Mouse (Mus musculus): Measurements from ENCODE around the gene Oxt. TPM values are rescaled to one million over a fixed set of nuclear protein-coding genes. Genes with fewer than 3 reads are reported as not detected.

The Oxt gene
- total RNA-seq, 2 experiments from 2014 or later = not detected

DNA sequence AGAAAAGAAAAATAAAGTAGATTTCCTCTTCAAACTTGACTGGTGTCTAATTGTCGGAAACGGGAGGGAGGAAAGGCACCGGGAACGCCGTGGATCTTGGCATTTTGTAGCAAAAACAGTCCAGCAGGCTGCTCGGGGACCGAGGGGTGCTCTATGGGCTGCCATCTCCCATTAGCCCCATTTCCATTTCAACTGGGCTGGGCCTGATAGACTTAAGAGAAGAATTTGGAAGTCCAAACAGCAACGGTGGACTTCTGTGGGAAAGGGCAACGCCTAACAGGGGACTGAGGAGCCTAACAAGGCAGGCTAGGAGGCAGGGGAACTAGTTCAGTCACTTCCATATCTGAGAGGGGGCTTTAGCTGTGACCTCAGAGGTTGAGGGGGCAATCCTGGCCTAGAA lies 1.0 kb downstream of the Oxt start:
- no peak for ATAC-seq (replicated peaks; ENCODE audit: low FRiP score, poor library complexity, severe bottlenecking)

DNA sequence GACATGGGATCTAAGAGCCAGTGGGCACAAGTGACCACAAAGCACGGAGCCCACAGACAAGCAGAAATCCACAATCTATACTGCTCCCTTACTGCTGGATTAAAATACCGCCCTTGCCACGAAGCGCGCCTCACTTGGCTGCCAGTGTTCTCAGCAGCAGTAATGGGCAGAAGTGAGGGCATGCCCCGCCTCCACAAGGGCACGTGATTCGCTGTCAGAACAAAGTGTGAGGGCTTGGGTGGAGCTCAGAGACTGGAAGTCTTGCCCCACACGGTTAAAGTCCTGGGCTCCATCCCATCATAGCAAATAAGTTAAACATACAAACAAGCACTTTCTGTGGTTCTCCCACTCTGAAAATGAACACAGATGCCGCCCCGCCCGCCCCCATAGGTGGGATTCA lies 1.7 kb downstream of the Oxt start:
- no peak for ATAC-seq (replicated peaks; ENCODE audit: low FRiP score, poor library complexity, severe bottlenecking)

DNA sequence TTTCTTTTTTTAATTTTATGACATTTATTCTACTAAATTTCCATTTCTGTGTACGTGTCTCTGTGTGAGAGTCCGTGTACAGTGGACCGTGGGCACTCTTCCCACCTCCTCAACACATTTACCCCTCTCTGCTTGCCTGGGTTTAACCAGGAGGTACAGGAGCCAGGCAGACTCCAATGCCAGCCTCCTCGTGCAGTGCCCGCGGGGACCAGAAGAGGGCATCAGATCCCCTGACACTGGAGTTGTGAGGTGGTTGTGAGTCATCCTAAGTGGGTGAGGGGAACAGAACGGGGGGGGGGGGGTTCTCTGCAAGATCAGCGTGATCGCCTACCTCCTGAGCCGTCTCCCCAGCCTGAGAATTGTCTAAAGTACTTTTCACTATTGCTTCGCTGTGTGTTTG lies 2.2 kb downstream of the Oxt start:
- peak; percentile 44; the same call in 1 of the 2 replicates for ATAC-seq (replicated peaks; ENCODE audit: low FRiP score, poor library complexity, severe bottlenecking)

DNA sequence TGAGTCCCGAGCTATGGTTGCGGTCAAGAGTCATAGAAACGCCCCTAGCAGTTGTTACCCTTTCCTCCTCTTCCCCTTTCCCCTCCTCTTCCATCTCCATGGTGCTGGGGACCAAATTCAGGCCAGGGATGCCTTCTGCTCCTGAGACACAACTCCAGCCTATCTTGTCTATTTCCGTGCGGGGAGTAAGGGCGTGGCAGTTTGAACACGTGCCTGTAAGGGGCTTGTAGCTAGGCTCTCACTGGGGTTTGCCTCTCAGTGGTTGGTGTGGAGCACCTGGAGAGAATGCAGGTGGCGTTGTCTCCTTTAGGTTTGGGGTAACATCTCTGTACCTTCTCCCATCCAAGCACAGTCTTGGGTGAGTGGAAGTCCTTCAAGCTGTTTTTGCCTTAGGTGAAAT lies 3.8 kb downstream of the Oxt start:
- ATAC-seq (replicated peaks; ENCODE audit: low FRiP score, poor library complexity, severe bottlenecking) = no peak

DNA sequence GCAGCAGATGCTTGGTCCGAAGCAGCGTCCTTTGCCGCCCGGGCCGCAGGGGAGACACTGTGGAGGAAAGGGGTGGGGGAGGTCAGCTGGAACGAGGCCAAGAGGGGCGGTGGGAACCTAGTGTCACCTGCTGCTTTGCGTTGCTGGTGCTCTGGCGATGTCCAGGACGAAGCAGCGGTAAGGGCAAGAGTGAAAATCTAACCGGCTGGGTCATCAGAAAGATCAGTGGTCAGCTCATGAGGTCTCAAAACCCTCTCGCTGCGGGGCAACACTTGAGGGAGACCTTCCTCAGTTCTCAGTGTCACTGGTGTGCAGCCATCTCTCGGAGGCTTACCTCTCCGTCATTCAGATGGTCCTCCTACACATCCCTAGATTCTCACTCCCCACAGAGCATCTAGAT lies 5.2 kb downstream of the Oxt start:
- no peak for ATAC-seq (replicated peaks; ENCODE audit: low FRiP score, poor library complexity, severe bottlenecking)

DNA sequence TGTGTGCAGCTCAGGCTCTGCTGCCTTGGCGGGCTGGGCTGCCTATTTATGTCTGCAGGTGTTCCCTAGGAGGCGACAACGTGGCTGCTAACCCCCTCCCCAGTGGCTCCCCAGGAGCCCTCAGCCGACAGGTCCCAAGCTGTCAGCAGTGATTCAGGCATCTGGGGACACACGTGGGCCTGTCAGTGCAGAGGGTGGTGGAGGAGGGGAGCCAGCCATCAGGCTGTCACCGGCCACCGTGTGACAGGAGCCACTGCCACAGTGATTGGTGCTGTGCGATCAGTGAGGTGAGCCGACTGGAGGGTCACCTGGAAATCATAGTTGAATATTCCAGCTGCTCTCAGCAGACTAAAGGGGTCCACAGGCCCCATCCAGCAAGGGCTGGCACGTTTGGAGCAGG lies 6.6 kb downstream of the Oxt start, which contains the start of gene Avp:
TSS of gene Avp (minus strand) at position 3 of the 400 bp plus-strand sequence.
- no peak for ATAC-seq (replicated peaks; ENCODE audit: low FRiP score, poor library complexity, severe bottlenecking)

DNA sequence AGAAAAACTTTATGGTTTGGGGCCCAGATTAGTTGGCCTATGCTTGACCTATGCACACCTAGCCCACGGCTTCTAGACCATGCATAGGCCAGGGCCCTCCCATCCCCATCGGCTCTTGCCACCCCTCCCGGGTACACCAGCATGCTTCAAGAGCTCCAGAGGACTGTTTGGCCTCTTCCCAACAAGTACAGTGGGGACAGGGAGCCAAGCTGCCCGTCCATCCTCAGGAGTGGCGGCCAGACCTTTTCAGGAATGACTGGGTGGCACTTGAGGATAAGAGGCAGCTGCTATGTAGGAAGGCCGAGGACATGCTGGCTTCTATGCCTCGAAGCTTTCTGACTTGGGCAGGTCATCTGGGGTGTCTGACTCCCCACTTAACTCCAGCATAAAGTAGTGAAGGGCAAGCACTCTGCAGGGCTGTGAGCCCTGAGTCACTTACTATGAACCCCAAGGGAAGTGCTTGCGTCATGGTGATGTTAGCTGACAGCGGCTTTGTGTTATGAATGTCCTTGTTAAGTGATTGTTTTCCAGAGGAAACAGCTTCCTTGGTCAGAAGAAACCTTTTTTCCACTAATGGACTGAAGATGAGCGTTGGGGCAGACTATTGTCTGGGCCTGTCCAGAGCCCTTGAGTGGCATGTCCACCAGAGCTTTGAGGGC lies 8.1 kb downstream of the Oxt start:
- no peak for ATAC-seq (replicated peaks; ENCODE audit: low FRiP score, poor library complexity, severe bottlenecking)

DNA sequence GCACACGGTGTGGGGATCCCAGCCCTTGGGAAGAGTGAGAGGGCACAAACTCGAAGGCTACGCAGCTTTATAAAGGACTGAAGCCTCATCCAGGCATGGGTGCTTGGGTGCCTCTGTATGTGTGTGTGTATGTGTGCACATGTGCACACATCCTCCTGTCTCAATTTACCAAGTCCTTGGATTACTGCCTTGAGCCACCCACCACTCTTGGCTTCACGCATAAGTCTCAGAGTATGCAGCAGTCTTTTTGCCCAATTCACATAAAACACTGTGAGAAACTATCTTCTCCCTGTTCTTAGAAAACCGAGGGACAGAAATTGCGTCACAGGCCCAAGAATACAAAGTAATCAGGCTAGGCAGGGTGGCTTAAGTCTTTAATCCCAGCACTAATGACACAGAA lies 10.0 kb downstream of the Oxt start:
- no peak for ATAC-seq (replicated peaks; ENCODE audit: low FRiP score, poor library complexity, severe bottlenecking)

DNA sequence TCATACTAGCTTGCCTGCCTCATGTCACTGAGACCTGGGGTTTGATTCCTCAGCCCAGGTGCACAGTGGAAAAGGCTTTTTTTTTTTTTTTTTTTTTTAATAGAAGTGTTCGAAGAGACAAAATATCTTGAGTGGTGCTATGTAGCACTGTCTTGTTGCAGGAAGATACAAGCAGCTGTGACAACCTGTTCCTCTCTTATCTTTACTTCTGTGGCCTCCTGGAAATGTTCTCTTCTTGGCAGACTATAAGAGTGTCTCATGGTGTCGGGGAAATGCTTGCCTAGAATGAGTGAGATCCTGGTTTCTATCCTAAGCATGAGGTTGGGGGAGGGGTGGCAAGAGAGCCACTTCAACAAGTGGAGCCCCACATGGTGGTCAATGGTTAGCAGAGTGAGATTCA lies 12.4 kb downstream of the Oxt start:
- no peak for ATAC-seq (replicated peaks; ENCODE audit: low FRiP score, poor library complexity, severe bottlenecking)

DNA sequence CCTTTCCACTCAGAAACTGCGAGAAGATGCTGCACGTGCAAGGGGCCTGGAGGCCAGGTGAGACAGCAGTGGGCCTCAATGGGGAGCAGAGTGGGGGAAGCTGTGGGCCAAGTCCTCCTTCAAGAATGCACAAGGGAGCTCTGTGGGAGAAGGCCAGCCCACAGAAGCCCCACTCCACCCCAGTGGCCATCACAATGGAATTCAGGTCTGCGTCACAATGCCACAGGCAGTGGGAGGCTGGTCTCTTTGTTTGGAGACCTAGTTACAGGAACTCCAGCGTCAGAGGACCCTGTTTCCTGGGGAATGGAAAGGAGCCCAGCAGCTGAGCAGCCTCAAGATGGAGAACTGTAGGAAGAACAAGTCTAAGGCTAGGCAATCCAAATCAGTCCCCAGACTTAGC lies 13.2 kb downstream of the Oxt start:
- no peak for ATAC-seq (replicated peaks; ENCODE audit: low FRiP score, poor library complexity, severe bottlenecking)

DNA sequence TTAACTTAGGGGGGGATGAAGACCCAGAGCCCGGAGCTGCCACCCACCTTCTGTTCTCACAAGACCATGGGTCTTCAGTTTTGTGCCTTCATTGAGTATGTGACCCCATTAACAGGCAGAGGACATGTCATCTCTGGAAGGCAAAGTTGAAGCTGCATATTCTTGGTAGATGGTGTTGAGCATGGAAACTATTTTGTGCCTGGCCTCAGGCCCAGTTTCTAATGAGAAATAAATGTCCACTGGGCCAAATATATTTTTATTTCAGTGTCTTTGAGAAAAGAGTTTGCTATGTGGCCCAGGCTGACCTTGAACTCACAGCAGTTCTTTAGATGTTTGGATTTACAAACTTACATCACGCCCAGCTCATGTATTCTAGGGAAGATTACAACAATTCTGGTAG lies 13.8 kb downstream of the Oxt start:
- ATAC-seq (replicated peaks; ENCODE audit: low FRiP score, poor library complexity, severe bottlenecking) = no peak

DNA sequence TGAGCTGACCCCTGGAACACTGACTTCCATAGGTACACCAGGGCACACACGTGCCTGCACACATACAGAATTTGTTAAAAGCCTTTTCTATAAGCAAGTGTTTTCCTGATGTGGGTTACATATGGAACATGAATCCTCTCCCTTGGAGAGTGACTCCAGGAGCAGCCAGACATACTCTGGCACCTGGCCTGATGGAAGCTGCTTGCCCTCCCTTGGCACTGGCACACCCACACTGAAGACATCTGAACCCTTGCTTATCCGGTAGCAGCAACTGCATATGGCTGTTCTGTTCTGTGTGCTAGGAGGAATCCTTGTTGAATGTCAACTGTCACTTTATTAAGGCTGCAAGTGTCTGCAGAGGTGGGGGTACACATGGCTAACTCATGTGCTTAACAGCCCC lies 15.0 kb downstream of the Oxt start:
- ATAC-seq (replicated peaks; ENCODE audit: low FRiP score, poor library complexity, severe bottlenecking) = no peak

DNA sequence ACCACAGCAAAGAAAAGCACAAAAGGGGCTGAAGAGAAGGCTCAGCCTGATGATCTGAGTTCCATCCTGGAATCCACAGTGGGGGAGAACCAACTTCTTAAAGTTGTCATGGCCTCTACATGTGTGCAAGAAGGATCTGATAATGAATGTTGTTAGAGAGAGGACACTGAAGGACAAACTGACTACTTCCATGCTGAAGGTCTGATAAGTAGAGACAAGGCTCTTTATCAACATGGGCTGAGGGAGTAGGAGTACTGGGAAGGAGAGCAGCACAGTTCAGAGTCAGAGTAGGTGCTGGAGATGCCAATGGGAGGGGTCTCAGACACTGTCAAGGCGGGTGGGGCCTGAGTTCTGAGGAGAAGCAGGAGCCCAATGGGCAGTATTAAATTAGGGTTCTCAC lies 19.6 kb downstream of the Oxt start:
- ATAC-seq (replicated peaks; ENCODE audit: low FRiP score, poor library complexity, severe bottlenecking) = no peak

DNA sequence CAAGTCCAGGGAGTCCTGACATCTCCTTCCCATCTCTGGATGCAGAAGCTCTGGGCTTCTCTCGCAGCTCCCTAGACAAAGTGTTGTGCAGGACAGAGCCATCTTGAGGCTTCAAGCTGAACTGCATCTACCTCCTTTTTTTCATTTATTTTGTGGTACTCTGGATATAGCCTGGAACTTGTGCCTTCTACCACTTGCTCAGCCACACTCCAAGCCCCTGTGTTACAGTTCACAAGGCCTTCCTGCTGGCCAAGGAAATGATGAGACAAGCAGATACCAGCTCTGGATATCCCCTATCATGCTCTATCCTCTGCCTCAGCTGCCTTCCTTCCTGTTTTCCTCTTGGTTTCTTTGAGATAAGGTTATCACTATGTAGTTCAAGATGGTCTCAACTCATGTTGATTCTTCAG lies 21.6 kb downstream of the Oxt start:
- 0 out of 2 replicates have a peak, but pooled peaks have one; percentile 46 for ATAC-seq (replicated peaks; ENCODE audit: low FRiP score, poor library complexity, severe bottlenecking)

DNA sequence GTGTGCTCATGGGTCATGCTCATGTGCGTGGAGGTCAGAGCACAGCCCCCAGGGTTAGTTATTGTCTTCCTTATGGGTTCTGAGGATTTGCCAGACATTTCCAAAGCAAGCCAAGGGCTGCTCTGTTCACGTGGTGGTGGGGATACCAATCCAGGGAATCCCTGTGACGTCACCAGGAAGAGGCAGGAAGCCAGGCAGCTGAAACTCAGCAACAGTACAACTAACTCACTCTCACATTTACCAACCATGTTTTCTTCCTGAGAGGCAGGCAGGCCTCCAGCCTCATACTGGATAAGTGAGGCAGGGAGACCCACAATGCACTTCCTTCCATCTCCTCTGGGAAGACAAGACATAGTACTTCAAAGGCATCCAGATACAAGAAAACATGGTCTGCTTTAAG lies 22.4 kb downstream of the Oxt start:
- ATAC-seq (replicated peaks; ENCODE audit: low FRiP score, poor library complexity, severe bottlenecking) = no peak

DNA sequence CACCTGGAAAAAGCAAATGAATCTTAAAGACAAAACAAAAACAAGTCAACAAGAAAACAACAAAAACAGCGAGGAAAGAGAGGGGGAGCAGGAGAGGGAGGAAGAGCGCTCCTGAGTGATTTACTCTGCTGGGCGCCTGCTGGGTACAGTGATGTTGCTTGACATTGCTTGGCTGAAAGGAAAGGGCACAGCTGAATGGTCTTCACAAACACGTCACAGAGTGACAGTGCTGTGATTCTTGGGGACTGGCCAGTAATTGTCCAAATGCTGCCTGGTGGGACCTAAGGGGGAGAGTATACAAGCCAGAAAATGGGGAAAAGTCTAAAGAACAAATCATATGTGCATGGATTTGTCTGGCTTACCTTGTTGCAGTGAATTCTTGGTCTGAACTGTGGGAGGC lies 26.2 kb downstream of the Oxt start:
- ATAC-seq (replicated peaks; ENCODE audit: low FRiP score, poor library complexity, severe bottlenecking) = no peak

DNA sequence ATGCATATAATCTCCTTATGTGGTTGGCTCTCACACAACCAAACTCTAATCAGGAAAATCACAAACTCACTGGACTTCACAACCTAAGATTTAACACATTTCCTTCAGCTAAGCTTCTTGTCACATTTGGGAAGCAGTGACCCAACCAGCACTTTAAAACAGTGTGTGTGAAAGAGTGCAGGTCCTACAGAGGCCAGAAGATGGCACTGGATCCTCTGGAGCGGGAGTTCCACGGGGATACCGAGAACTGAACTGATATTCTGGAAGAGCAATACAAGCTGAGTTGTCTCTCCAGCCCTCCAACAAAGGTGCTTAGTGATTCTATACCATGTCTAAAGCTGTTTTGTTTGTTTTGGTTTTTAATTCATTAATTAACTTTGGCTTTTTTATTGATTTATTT lies 37.1 kb downstream of the Oxt start:
- peak; percentile 63; the same call in 1 of the 2 replicates for ATAC-seq (replicated peaks; ENCODE audit: low FRiP score, poor library complexity, severe bottlenecking)

DNA sequence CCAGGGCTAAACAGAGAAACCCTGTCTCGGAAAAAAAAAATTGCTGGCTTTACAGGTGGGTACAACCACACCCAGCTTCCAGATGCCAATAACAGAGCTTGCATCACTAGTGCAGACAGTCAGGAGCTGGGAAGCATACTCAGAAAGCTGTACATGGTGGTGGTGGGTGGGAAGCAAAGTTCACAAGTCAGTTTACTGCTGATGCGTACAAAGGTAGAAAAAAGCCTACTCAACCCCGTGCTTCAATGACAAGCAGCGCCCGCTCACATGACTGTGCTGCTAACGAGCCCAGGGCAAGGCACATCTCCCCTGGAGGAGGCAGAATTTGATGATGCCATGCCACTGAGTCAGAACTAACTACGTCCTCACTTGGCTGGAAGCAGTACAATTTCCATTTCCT lies 43.0 kb downstream of the Oxt start:
- no peak for ATAC-seq (replicated peaks; ENCODE audit: low FRiP score, poor library complexity, severe bottlenecking)

All from erythroblast, adult 5-6 weeks (primary cell).